Mouse (Mus musculus) bone marrow macrophage, adult 2 months (primary cell): Measurements from ENCODE around the gene Tsc22d3.

ENCODE experiments used
- CTCF ChIP-seq: IDR thresholded peaks from 2 replicates; pipeline ENCODE4 v1.5.1; 2012; ENCODE audit warnings: low read depth, mild to moderate bottlenecking, low read length, moderate library complexity
- POLR2A ChIP-seq: IDR thresholded peaks from 2 replicates; pipeline ENCODE4 v1.6.1; 2012; ENCODE audit warnings: mild to moderate bottlenecking, low read depth, low read length, borderline replicate concordance

DNA sequence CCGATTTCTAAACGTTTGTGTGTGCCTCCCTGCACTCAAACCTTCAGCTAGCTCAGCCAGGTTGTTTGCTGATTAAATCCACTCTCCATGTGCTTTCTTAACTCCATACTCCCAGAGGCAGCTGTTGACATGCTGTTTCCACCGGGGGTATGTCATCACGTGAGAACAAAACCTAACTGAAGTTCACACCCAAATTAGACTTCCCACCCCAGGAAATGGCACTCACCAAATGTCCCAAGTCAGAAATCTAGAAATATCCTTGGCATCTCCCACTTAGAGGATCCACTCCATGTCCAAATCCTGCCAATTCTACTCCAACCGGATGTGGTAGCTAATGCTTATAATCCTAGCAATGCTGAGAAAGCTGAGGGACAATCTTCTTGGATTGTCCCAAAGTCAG lies 100.2 kb downstream of the Tsc22d3 start:
- no peak for TF ChIP-seq POLR2A
- no peak for TF ChIP-seq CTCF
